Mouse (Mus musculus): ENCODE measurements around the gene Ybx1.

The Ybx1 gene

DNA sequence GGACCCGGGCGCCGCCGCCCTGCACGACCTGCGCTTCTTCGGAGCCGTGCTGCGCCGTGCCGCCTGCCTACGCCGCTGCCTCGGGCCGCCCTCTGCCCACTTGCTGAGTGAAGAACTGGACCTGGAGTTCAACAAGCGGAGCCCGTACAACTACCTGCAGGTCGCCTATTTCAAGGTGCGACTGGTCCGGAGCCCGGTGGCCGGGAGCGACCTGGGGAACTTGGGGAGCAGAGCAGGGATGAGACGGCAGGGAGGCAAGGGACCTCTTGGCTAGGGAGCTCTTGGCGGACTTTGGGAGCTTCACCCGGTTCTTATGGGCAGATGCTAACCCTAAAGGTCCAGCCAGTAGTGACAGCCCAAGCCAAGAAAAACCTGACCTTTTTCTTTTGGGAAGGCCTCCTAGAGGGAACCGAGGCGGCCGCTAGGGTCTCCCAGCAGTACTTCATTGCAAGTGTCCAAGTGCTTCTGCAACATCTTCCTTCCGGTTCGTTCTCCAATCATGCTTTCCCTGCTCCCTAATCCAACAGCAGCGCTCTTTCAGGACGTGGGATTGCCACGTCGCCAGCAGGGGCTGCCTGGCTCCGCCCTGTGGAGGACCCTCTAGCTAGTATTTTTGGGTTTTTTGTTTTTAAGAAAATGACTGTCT is 61.0 kb downstream of the Ybx1 start:
- no peak for DNase-seq

DNA sequence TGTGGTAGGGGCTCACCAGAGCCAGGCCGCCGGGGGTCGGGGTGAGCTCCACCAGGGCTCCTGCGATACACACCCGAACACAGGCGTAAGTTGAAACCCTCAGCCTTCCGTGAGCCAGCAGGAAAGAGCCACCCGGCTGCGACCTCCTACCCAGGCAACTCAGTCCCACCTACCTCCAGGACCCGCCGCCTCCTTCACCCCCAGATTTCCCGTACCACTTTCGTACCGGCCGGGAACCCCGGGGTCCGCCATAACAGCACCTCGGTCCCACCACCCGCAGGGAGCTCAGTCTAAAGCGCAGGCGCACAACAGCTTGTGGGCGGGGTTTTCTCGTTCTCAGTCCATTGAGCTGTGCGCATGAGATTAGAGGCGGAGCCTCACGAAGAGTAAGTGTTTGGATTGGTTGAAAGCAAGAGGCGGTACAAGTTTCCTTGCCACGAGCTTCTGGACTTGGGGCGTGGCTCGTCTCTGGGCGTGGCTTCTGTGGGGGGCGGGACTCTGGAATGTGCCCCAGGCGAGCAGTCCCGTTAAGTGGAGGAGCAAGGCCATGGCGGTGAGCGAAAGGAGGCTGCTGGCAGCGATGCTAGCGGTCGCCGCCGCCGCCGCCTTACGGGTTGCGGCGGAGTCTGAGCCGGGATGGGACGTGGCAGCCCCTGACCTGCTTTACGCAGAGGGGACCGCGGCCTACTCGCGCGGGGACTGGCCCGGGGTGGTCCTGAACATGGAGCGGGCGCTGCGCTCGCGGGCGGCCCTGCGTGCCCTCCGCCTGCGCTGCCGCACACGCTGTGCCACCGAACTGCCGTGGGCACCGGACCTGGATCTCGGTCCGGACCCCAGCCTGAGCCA is 61.8 kb downstream of the Ybx1 start, which contains the start of the genes AU022252 and P3h1:
Gene AU022252, minus strand, starts transcription at position 303 of the 846 bp plus-strand sequence.
Gene P3h1, plus strand, starts transcription at position 506 of the 846 bp plus-strand sequence.
- DNase-seq = peak; percentile 100

Data from thymus, postnatal 25 days (tissue).